Mouse (Mus musculus) c-Kit-positive CD71-positive TER-119-positive erythroid progenitor cells, embryonic 14.5 days (primary cell): ENCODE data around the gene Lrrc56.
"Not testable (repeated sequence)": the region's sequence is repeated elsewhere in the genome, so short reads cannot be mapped to it uniquely, and the experiment has no call there.

Experiments used
- DNase-seq: peaks from one replicate; pipeline ENCODE4 v3.0.0-alpha.2; 2013; ENCODE audit warnings: low spot score

Lrrc56 gene

DNA sequence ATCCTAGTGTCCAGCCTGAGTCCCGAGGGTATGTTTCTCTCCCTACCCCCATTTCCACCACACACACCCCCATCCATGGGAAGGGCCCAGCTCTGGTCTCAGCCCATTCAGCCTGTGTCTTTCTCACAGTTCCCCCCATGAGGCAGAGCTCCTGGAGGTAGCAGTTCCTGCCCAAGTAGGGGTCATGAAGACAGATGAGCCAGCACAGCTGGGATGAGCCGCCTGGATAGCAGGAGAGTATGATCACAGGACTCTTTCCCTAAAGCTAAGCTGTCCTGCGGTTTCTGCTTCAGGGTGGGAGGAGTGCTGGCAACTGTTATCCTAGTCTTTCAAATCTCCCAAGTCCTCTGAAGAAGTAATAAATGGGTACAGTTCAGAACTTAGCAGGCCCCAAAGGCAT, 24.2 kb downstream of the Lrrc56 start:
- no peak for DNase-seq

GRCm38 (mm10) chr7:141218557-141219133, 24.7 kb downstream of the Lrrc56 start:
- no peak for DNase-seq

- DNase-seq = no peak
Observed at GRCm38 (mm10) chr7:141219558-141220099, 25.7 kb downstream of the Lrrc56 start.

DNA sequence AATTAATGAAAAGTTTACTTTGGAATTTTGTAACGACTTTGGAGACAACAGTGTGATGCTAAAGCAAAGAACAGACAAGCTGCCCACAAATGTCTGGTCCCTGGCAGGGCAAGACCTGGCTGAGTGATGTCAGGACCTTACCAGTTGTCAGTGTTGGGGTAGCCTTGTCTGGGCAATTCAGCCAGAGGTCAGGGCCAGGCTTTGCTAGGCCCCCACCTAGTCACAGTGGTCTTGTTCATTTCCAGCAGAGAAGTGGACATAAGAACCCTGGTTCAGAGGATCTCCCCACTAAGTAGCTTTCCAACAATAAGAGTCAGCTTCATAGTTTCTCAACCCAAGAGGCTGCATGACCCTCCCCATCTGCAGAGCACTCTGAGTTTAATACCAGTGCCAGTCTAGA, 26.4 kb downstream of the Lrrc56 start:
- DNase-seq = no peak

GRCm38 (mm10) chr7:141221249-141222125, 27.5 kb downstream of the Lrrc56 start:
- DNase-seq = peak; percentile 98

DNA sequence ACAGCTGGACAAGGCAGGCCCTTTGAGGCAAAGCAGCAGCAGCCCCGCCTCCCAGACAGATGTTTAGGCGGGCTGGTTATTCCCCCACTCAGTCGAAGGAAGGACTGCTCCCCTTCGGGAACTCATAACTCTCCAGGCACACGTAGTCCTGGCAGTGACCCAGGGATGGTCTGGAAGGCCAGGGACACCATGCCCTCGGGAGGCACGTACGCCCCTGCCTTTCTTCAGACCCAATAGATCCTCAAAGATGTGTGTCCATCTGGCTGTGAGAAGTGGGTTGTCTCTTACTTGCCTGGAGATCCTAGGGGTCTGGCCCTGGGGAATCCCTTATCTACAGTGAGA, 28.1 kb downstream of the Lrrc56 start:
- no peak for DNase-seq

- no peak for DNase-seq
Observed at GRCm38 (mm10) chr7:141222696-141223215, 28.8 kb downstream of the Lrrc56 start.

DNA sequence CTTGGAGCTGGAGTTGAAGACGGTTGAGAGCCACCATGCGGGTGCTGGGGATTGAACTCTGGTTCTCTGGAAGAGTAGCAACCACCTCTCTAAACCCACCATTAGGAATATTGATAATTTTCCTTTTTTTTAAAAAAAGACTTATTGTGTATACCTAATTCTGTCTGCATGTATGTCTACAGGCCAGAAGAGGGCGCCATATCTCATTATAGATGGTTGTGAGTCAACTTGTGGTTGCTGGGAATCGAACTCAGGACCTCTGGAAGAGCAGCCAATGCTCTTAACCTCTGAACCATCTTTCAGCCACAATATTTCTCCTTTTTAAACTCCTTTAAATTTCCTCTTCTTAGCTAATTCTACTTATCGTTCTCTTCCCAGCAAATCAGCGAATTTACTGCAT, 32.6 kb downstream of the Lrrc56 start:
- no peak for DNase-seq

GRCm38 (mm10) chr7:141227796-141228195, 33.8 kb downstream of the Lrrc56 start:
- DNase-seq = no peak

DNA sequence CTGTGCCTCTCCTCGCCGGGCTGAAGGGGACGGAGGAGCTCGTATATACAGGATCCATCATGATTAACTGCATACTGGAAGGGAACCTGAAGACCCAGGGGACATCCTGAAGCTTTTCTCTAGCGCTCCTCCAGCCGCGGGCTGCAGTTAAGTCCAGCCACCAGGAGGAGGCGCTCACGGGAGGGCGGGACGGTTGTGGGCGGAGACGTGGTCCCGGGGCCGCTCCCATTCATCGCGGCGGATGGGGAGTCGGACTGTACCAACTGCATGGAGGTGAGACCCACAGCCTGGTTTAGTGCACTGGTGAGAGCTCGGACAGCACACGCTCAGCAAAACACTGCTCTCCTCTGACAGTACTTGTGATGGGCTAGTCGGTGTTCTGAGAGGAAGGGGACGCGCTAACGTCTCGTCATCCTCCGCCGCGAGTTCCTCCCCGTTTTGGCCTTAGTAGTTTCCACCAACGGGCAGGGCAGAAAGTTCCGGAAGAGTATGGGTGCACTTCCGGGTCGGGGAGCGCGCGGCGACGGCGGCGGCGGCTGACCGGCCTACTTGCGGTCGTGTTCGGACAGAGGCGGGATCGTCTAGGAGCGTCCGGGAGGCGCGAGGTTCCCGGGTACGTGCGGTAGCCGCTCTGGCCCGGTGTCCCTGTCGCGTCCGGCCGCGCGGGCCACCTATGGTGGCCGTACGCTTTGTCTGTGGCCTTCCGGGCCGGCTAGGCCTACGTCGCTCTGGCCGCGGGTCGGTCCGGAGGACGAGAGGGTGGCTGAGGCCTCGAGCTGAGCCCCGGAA, 34.5 kb downstream of the Lrrc56 start, which contains the start of gene Phrf1:
Gene Phrf1 (plus strand): TSS at position 506 of the 789 bp plus-strand sequence.
- peak; percentile 93 for DNase-seq

GRCm38 (mm10) chr7:141229702-141230101, 35.7 kb downstream of the Lrrc56 start:
- DNase-seq = no peak

DNA sequence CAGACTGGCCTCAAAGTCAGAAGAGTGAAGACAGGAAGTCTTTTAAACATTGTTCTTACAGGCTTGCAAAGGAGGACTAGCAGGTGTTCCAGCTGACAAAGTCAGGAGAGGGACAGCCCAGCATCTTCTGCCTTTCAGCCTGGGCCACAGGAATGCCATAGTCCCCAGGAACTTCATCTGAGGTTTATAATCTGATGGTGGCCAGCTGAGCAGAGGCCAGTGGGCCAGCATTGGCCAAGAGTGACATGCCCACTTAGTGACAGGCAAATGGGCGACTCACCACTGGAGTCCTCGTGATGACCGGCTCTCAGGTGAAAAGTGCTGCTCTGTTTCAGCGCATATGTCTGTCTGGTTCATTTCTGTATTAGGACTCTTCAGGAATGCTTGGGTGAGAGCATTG, 36.6 kb downstream of the Lrrc56 start:
- DNase-seq = no peak

GRCm38 (mm10) chr7:141231111-141231510, 37.2 kb downstream of the Lrrc56 start:
- no peak for DNase-seq

DNA sequence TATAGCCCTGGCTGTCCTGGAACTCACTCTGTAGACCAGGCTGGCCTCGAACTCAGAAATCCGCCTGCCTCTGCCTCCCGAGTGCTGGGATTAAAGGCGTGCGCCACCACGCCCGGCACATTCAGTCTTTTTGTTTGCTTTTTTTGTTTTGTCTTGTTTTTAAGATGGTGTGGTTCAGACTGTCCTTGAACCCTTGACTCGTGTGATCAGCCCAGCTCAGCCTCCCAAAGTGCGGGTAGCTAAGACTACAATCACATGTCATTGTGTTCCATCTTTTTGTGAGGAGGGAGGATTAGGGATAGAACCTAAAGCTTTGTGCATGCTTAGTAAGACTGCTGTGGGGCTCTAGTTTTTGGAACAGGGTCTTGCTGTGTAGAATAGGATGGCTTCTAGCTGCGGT, 37.6 kb downstream of the Lrrc56 start:
- no peak for DNase-seq

DNA sequence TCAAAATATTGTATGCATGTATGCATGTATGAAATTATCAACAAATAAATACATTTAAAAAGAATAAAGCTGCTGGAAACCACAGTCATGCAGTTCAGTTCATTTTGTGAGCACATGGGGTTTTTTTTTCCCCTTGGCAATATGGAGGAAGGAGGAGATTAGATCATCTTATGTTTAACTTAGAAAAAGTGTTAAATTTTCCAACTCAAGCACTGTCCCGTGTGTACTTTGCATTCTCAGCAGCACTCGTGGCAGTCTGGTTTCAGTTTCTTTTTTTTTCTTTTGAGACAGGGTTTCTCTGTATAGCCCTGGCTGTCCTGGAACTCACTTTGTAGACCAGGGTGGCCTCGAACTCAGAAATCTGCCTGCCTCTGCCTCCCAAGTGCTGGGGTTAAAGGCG, 56.5 kb downstream of the Lrrc56 start:
- not testable (repeated sequence) for DNase-seq

DNA sequence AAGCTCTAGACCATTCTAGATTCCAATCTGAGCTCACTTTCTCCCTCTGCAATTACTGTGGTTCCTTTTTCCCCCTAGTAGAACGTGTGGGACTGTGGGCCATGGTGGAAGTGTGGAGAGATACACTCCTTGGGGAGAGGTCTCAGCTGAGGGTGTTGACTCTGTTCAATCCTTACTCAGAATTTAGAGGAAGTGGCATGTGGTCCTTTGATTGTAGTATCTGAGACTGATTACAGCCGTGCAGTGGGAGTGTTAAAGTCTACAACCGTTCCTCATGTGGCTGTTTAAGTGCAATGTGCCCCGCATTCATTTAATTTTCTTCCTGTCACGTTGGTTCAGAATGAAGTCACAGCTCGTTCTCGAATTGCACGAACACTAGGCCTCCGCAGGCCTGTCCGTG, 62.2 kb downstream of the Lrrc56 start:
- no peak for DNase-seq
